Mouse (Mus musculus) stomach, postnatal 0 days (tissue): ENCODE measurements at regions not wholly inside any gene's neighbourhood (a gene's known extent, or its start where the extent isn't known, plus 50 kb on each side); places are given as distances from the start of the nearest gene placed in this dataset.

ENCODE experiments used
- ATAC-seq: fragments of 200-750 bp; cut with Nextera tagmentation; 2 replicates; pipeline ENCODE4 v1.8.0; 2017; ENCODE audit not compliant: low FRiP score, low TSS enrichment
- DNase-seq: peaks from one replicate; pipeline ENCODE4 v3.0.0-alpha.2; 2016; ENCODE audit warnings: low spot score
- H3K27ac ChIP-seq: fragments of 300-500 bp; sonication (generic); replicated peaks from 2 replicates; pipeline ENCODE4 v1.5.1; 2014; ENCODE audit warnings: mild to moderate bottlenecking, control low read depth
- H3K27me3 ChIP-seq: fragments of 300-500 bp; sonication (generic); 2 replicates; pipeline ENCODE4 v1.6.1; 2014; ENCODE audit warnings: low read length; ENCODE audit not compliant: control insufficient read depth, insufficient read depth
- H3K36me3 ChIP-seq: fragments of 300-500 bp; sonication (generic); 2 replicates; pipeline ENCODE4 v1.6.1; 2014; ENCODE audit warnings: low read length, mixed read lengths; ENCODE audit not compliant: control insufficient read depth, insufficient read depth
- H3K4me1 ChIP-seq: fragments of 300-500 bp; sonication (generic); replicated peaks from 2 replicates; pipeline ENCODE4 v1.6.1; 2014; ENCODE audit warnings: antibody characterized with exemption; ENCODE audit not compliant: control insufficient read depth, insufficient read depth
- H3K4me2 ChIP-seq: fragments of 300-500 bp; sonication (generic); replicated peaks from 2 replicates; pipeline ENCODE4 v1.6.1; 2014; ENCODE audit warnings: low read depth, mild to moderate bottlenecking, control low read depth, moderate library complexity
- H3K4me3 ChIP-seq: fragments of 300-500 bp; sonication (generic); 2 replicates; pipeline ENCODE4 v1.5.1; 2014; ENCODE audit warnings: low read depth, low read length, control low read depth
- H3K9ac ChIP-seq: fragments of 300-500 bp; sonication (generic); 2 replicates; pipeline ENCODE4 v1.6.1; 2014; ENCODE audit warnings: mild to moderate bottlenecking, low read length, control low read depth, mixed read lengths
- H3K9me3 ChIP-seq: fragments of 300-500 bp; sonication (generic); 2 replicates; pipeline ENCODE4 v1.6.1; 2016; ENCODE audit warnings: low read length; ENCODE audit not compliant: control insufficient read depth
- CTCF ChIP-seq: IDR thresholded peaks from 2 replicates; pipeline ENCODE4 v1.5.1; 2016; ENCODE audit warnings: antibody characterized with exemption, low read depth, mild to moderate bottlenecking, moderate library complexity
- EP300 ChIP-seq: optimal IDR thresholded peaks from 2 replicates; pipeline ENCODE3; 2016; ENCODE audit warnings: antibody characterized with exemption
- WGBS: fragments of 180-500 bp; shearing (Covaris S2); extraction: QIAGEN DNeasy Blood & Tissue Kit; methylation state at CpG from one replicate; pipeline ENCODE4 v1.1.7; 2014; 5-methylcytosine and 5-hydroxymethylcytosine counted together

DNA sequence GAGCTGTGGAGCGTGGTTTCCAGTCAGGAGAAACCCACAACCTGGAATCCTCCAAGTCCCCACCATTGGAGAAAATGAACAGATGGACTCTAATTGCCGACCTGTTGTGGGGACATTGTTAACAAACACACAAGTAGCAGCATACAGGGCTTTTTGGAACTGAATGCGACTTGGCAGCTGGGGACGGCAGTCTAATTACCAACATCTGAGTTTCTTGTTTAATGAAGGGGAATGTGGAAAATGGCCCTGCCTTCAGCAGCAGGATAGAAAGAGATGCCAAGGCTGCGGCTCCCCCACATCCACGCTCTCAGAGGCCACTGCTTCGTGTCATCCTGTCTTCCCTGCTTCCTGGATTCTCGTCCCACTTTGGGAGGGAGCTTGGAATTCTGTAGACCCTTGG is 276.6 kb upstream of the Irx5 start:
- Histone ChIP-seq H3K27me3 (no peaks in the 10 kb centered on the region), H3K27ac (no peak overlapping the region), H3K4me1 (no peaks in the 10 kb centered on the region), H3K9ac (no peak overlapping the region), H3K4me3 (no peak overlapping the region), H3K9me3 (no peaks in the 10 kb centered on the region), H3K36me3 (no peaks in the 10 kb centered on the region), H3K4me2 (no peak overlapping the region)
- WGBS: 88% methylated on average over 8 of the region's 8 CpGs
- DNase-seq (no peak), ATAC-seq (no peak)
- TF ChIP-seq CTCF (no peak), EP300 (no peak)

DNA sequence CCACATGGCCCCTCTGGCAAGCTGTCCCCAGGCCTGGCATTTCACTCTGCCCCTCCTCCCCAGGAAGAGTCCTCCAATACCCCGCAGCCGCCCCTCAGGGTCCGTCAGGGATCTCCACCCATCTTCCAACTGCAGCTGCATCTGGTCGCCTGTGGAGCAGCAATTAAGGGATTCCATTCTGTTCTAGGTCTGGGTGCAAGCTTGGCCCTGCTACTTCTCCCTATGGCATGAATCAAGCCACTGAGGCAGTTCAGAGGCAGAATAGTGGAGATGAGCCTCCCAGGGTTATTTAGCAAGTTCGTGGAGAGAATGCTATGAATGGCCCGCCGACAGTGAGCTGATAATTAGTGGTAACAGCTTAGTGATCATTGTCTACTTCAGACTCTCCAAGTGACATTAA is 275.7 kb upstream of the Irx3 start:
- Histone ChIP-seq H3K27me3 (no peaks in the 10 kb centered on the region), H3K4me3 (no peak overlapping the region)

DNA sequence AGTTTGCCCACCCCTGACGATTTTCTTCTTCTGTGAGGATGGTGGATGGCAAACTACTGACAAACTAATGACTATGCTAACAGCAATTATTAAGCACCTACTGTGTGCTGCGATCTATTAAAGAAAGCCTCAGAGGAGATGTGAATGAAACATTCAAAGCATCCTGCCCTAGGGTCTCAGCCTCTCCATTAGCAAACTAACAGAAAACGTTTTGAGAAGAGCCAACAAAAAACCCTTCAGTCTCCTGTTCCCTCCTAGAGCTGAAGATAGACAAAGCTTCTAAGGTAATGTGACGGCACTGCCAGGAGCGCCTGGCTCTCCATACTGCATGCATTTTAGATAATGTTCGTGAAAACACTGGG is 270.4 kb upstream of the Irx3 start:
- H3K9ac ChIP-seq: no peak overlapping the region
- H3K9me3 ChIP-seq: no peaks in the 10 kb centered on the region
- no peaks in the 10 kb centered on the region for H3K4me1 ChIP-seq
- no peak for ATAC-seq
- H3K4me3 ChIP-seq: no peak overlapping the region
- no peaks in the 10 kb centered on the region for H3K27me3 ChIP-seq
- no peaks in the 10 kb centered on the region for H3K36me3 ChIP-seq
- H3K27ac ChIP-seq: no peak overlapping the region
- no peak overlapping the region for H3K4me2 ChIP-seq
- TF ChIP-seq EP300 (no peak), CTCF (no peak)
- DNase-seq: no peak
- WGBS: 41% methylated on average over 6 of the region's 6 CpGs

More for the DNA sequence above, 275.7 kb upstream of the Irx3 start:
- WGBS: 58% methylated on average over 7 of the region's 7 CpGs
- H3K27ac ChIP-seq: no peak overlapping the region
- no peaks in the 10 kb centered on the region for H3K9me3 ChIP-seq
- ATAC-seq (no peak), DNase-seq (no peak)
- H3K36me3 ChIP-seq: no peaks in the 10 kb centered on the region
- no peak for TF ChIP-seq CTCF
- TF ChIP-seq EP300: no peak
- no peaks in the 10 kb centered on the region for H3K4me1 ChIP-seq
- H3K4me2 ChIP-seq: no peak overlapping the region
- no peak overlapping the region for H3K9ac ChIP-seq

DNA sequence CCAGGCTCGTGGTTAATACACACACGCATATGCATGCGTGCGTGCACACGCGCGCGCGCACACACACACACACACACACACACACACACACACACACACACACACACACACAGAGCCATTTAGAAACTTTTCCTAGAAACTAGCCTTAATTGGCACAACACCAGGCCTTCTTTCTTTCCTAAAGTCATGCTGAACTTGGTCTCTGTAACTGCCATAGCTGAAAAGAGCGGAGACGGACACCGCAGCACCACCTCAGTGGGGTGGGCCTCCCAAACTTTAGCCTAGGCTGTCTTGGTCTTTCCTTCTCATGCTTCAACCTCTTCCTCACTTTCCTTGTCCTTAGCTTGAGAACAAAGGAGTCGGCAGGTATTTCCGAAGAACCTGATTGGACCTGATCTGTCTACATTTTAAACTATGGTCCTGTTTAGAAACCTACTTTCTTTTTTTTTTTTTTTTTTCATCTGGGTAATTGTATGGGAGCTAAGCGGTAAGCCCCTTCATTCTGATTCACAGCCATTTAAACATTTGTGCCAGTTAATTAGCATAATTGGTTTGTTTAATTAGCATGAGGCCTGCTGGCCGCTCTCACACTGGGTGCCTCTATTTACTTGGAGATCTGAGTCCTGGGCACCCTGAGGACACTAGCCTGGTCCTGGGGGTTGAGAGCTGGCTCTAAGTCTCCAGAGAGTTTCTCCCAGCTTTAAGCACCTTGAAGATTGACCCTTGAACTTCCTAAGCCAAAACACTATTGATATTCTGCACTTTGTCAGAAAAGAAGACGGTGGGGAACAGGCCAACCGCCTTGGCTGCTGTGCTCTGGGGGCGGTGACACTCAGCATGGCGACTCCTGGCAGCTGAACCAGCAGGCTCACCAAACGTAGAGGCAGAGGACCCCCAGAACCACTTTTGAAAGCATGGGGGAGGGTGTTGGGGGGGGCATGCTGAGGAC is 269.7 kb upstream of the Irx3 start:
- Histone ChIP-seq H3K4me3 (no peak overlapping the region), H3K4me2 (no peak overlapping the region), H3K9me3 (no peaks in the 10 kb centered on the region), H3K36me3 (no peaks in the 10 kb centered on the region), H3K27ac (no peak overlapping the region), H3K4me1 (no peaks in the 10 kb centered on the region), H3K27me3 (no peaks in the 10 kb centered on the region), H3K9ac (no peak overlapping the region)
- TF ChIP-seq CTCF: no peak
- no peak for TF ChIP-seq EP300
- ATAC-seq: no peak
- DNase-seq: no peak
- 72% methylated on average over 21 of the region's 21 CpGs for WGBS

DNA sequence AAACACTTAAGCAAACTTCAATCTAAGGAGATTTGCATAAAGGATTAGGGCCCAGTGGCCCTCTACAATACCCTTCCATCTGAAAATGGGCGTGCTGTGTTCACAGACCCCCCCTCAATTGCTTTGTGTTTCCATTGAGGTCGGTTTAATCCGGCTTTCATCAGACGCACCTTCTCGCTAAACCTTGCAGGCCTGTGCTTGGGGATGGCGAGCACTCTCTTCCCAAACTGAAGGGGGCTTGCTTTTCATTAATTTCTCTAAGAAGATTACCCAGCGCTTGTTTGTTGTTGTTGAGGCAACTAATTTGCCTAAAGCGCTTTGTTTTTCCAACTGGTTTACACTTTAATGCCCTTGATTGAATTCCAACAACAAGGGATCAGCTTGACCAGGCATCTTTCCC is 268.8 kb upstream of the Irx3 start:
- DNase-seq (no peak), ATAC-seq (no peak)
- WGBS: 67% methylated on average over 8 of the region's 8 CpGs
- Histone ChIP-seq H3K4me3 (no peak overlapping the region), H3K27ac (no peak overlapping the region), H3K4me1 (no peaks in the 10 kb centered on the region), H3K36me3 (no peaks in the 10 kb centered on the region), H3K9ac (no peak overlapping the region), H3K4me2 (no peak overlapping the region), H3K9me3 (no peaks in the 10 kb centered on the region), H3K27me3 (no peaks in the 10 kb centered on the region)
- TF ChIP-seq EP300 (no peak), CTCF (no peak)

DNA sequence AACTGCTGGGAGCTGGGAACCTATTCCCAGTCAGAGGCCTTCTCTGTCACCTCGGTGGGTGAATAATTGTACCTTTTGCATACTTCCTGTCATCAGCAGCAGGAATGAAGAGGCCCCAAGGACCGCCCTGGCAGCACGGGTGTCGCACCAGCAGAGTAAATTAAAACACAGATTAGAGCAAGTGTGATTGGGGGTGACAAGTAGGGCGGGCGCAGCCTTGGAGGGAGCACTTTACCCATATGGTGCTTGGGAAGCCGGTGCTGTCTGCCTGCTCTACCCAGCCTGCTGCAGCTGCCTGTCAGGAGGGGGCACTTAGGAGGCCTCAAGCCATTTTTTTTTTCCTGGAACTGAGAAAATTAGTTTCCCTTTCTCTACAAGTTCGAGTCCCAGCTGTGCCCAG is 264.6 kb upstream of the Irx3 start:
- Histone ChIP-seq H3K9ac (no peak overlapping the region), H3K36me3 (no peaks in the 10 kb centered on the region), H3K4me2 (no peak overlapping the region), H3K4me1 (no peaks in the 10 kb centered on the region; the same call in 1 of the 2 replicates), H3K9me3 (no peaks in the 10 kb centered on the region), H3K27me3 (no peaks in the 10 kb centered on the region), H3K27ac (no peak overlapping the region), H3K4me3 (no peak overlapping the region)
- TF ChIP-seq EP300: no peak
- no peak for TF ChIP-seq CTCF
- no peak for DNase-seq
- 48% methylated on average over 8 of the region's 8 CpGs for WGBS
- ATAC-seq: no peak
